Mouse (Mus musculus) liver, embryonic 14.5 days (tissue): ENCODE measurements around the gene Zfp791. TPM values are rescaled to one million over a fixed set of nuclear protein-coding genes. Genes with fewer than 3 reads are reported as not detected.
"Not testable (repeated sequence)": the region's sequence is repeated elsewhere in the genome, so short reads cannot be mapped to it uniquely, and the experiment has no call there.

Experiments used
- ATAC-seq: fragments of 200-750 bp; cut with Nextera tagmentation; 2 replicates; pipeline ENCODE4 v1.8.0; 2017; ENCODE audit warnings: moderate number of reproducible peaks, mild to moderate bottlenecking, moderate library complexity; ENCODE audit not compliant: insufficient read depth
- DNase-seq, 3 experiments: peaks; one replicate each; pipeline ENCODE4 v3.0.0-alpha.2; 2012 to 2013; ENCODE audit warnings: low read depth in 3 of 3, low spot score in 3 of 3
- H3K27ac ChIP-seq: fragments of 300-500 bp; sonication (generic); 2 replicates; pipeline ENCODE4 v1.5.1; 2014; ENCODE audit warnings: moderate library complexity, mild to moderate bottlenecking, control low read depth, inconsistent platforms
- H3K27me3 ChIP-seq: fragments of 300-500 bp; sonication (generic); 2 replicates; pipeline ENCODE4 v1.6.1; 2014; ENCODE audit warnings: mild to moderate bottlenecking, low read length, moderate library complexity; ENCODE audit not compliant: control insufficient read depth, insufficient read depth
- H3K36me3 ChIP-seq: fragments of 300-500 bp; sonication (generic); replicated peaks from 2 replicates; pipeline ENCODE4 v1.6.1; 2014; ENCODE audit warnings: low read depth; ENCODE audit not compliant: control insufficient read depth, insufficient read depth
- H3K4me1 ChIP-seq, 2 experiments: fragments of 200-500 bp in 1 of 2; fragments of 300-500 bp in 1 of 2; sonication (generic) in 1 of 2; replicated peaks; 2 replicates each; pipeline ENCODE4 v1.6.1; 2012 to 2014; ENCODE audit warnings: antibody characterized with exemption in 1 of 2, inconsistent platforms in 1 of 2, low read length in 1 of 2; ENCODE audit not compliant: control insufficient read depth in 2 of 2, insufficient read depth in 2 of 2
- H3K4me2 ChIP-seq: fragments of 300-500 bp; sonication (generic); 2 replicates; pipeline ENCODE4 v1.6.1; 2014; ENCODE audit warnings: low read depth, mild to moderate bottlenecking, control low read depth, moderate library complexity
- H3K4me3 ChIP-seq, 2 experiments: fragments of 200-500 bp in 1 of 2; fragments of 300-500 bp in 1 of 2; sonication (generic) in 1 of 2; 2 replicates each; pipeline ENCODE4 v1.5.1; 2012 to 2014; ENCODE audit warnings: low read depth in 2 of 2, low read length in 2 of 2, mild to moderate bottlenecking in 2 of 2, control low read depth in 1 of 2, inconsistent platforms in 1 of 2, moderate library complexity in 1 of 2; ENCODE audit not compliant: insufficient read depth in 1 of 2
- H3K9ac ChIP-seq: fragments of 300-500 bp; sonication (generic); replicated peaks from 2 replicates; pipeline ENCODE4 v1.6.1; 2014; ENCODE audit warnings: mild to moderate bottlenecking, control low read depth, moderate library complexity
- H3K9me3 ChIP-seq: fragments of 300-500 bp; sonication (generic); 2 replicates; pipeline ENCODE4 v1.6.1; 2016; ENCODE audit warnings: low read length, mixed read lengths; ENCODE audit not compliant: control insufficient read depth
- CTCF ChIP-seq: IDR thresholded peaks from 2 replicates; pipeline ENCODE4 v1.5.1; 2016; ENCODE audit warnings: antibody characterized with exemption, low read depth, control low read depth
- EP300 ChIP-seq: IDR thresholded peaks from 2 replicates; pipeline ENCODE4 v1.6.1; 2016; ENCODE audit warnings: antibody characterized with exemption, low read depth
- WGBS: fragments of 180-500 bp; shearing (Covaris S2); extraction: QIAGEN DNeasy Blood & Tissue Kit; methylation state at CpG from one replicate; pipeline ENCODE4 v1.1.7; 2014; ENCODE audit not compliant: insufficient replicate concordance; 5-methylcytosine and 5-hydroxymethylcytosine counted together
- polyA plus RNA-seq, 2 experiments: library from polyadenylated mRNA; depleted of rRNA in 1 of 2; stranded (reverse) in 1 of 2; unstranded in 1 of 2; fragments of >200 nt; fragmentation: Nextera tagmentation in 1 of 2; extraction: Ambion mirVana in 1 of 2; gene quantifications; 2 replicates each; pipeline versions ENCODE4 v1.2.1 to v1.2.3; 2012 to 2014

The Zfp791 gene
- polyA plus RNA-seq (2012; rRNA removed) (0.64 and 0.87 TPM in 2 replicates), polyA plus RNA-seq (2014; fragmentation: Nextera tagmentation; extraction: Ambion mirVana) (0.44 and 0.63 TPM in 2 replicates)

GRCm38 (mm10) chr8:85122995-85123394 lies at the start of gene Zfp791:
Zfp791 (minus strand) TSS chr8:85123095.
- Histone ChIP-seq H3K36me3 (no peaks in the 10 kb centered on the region), H3K4me2 (no peak within 1 kb of the TSS), H3K4me3 (no peak within 1 kb of the TSS), H3K27ac (no peak within 1 kb of the TSS), H3K9ac (no peak within 1 kb of the TSS), H3K4me1 (no peaks in the 10 kb centered on the region), H3K27me3 (no peaks in the 10 kb centered on the region; the same call in none of the 2 replicates), H3K9me3 (no peaks in the 10 kb centered on the region)
- DNase-seq, result no peak
- TF ChIP-seq CTCF (no peak), EP300 (no peak)
- WGBS, result 56% methylated on average over 3 of the region's 3 CpGs
- no peak for ATAC-seq

GRCm38 (mm10) chr8:85171291-85171690 lies 48.4 kb upstream of the Zfp791 start:
- Histone ChIP-seq H3K4me1 (no peaks in the 10 kb centered on the region), H3K27ac (no peak overlapping the region), H3K9ac (no peak overlapping the region), H3K4me3 (no peak overlapping the region), H3K27me3 (no peaks in the 10 kb centered on the region), H3K36me3 (no peaks in the 10 kb centered on the region), H3K4me2 (no peak overlapping the region), H3K9me3 (no peaks in the 10 kb centered on the region)
- DNase-seq (peak in 1 of 3 experiments; percentile 5), ATAC-seq (no peak)
- TF ChIP-seq EP300 (no peak), CTCF (peak; percentile 52)
- 30% methylated on average over 14 of the region's 14 CpGs for WGBS

- peaks cover 2% of the 10 kb centered on the region; the same call in 1 of the 2 replicates for H3K9me3 ChIP-seq
- H3K27me3 ChIP-seq, result no peaks in the 10 kb centered on the region
- ATAC-seq (no peak), DNase-seq (no peak)
- H3K4me1 ChIP-seq, result no peaks in the 10 kb centered on the region
- WGBS, result 50% methylated on average over 3 of the region's 3 CpGs
- H3K27ac ChIP-seq, result no peak within 1 kb of the TSS
- no peaks in the 10 kb centered on the region for H3K36me3 ChIP-seq
- no peak within 1 kb of the TSS for H3K9ac ChIP-seq
- no peak within 1 kb of the TSS for H3K4me2 ChIP-seq
- no peak within 1 kb of the TSS for H3K4me3 ChIP-seq
- TF ChIP-seq CTCF, result no peak
- TF ChIP-seq EP300, result no peak
Observed at GRCm38 (mm10) chr8:85151624-85152023, 28.7 kb upstream of the Zfp791 start, which contains the start of gene Cks1brt. Cks1brt (plus strand) TSS chr8:85151924.

- Histone ChIP-seq H3K9me3 (no peaks in the 10 kb centered on the region), H3K4me2 (no peak overlapping the region), H3K4me3 (no peak overlapping the region), H3K9ac (no peak overlapping the region), H3K27ac (no peak overlapping the region), H3K36me3 (no peaks in the 10 kb centered on the region), H3K4me1 (no peaks in the 10 kb centered on the region), H3K27me3 (no peaks in the 10 kb centered on the region)
- ATAC-seq, result no peak
- no peak for TF ChIP-seq CTCF
- no peak for TF ChIP-seq EP300
- DNase-seq, result no peak
- 58% methylated on average over 4 of the region's 4 CpGs for WGBS
Observed at GRCm38 (mm10) chr8:85142516-85142915, 19.6 kb upstream of the Zfp791 start.

- 67% methylated on average over 2 of the region's 2 CpGs for WGBS
- not testable (repeated sequence) for DNase-seq, H3K27me3 ChIP-seq
Observed at GRCm38 (mm10) chr8:85135690-85136089, 12.8 kb upstream of the Zfp791 start.

More at GRCm38 (mm10) chr8:85135690-85136089, 12.8 kb upstream of the Zfp791 start:
- H3K4me3 ChIP-seq, H3K27ac ChIP-seq, H3K9me3 ChIP-seq, H3K36me3 ChIP-seq, H3K9ac ChIP-seq, ATAC-seq, H3K4me2 ChIP-seq, H3K4me1 ChIP-seq: not testable (repeated sequence)
